Mouse (Mus musculus): ENCODE measurements around the gene Pibf1.

- TF ChIP-seq CTCF (IDR thresholded peaks at IDR 0.05; ENCODE audit: extremely low read depth, insufficient read depth, low read length) (no peak), POLR2A (IDR thresholded peaks at IDR 0.05; ENCODE audit: extremely low read depth, insufficient read depth, low read length) (no peak)
Measured at GRCm38 (mm10) chr14:99126713-99127112, 27.5 kb downstream of the Pibf1 start.

All from cortical plate, adult 2 months (tissue).